Mouse (Mus musculus): ENCODE data around the gene Haghl.

- no peak for TF ChIP-seq POLR2A (IDR thresholded peaks at IDR 0.05; ENCODE audit: borderline replicate concordance, extremely low read depth, insufficient read depth, insufficient read length, poor library complexity, severe bottlenecking)
- no peak for TF ChIP-seq CTCF (IDR thresholded peaks at IDR 0.05; ENCODE audit: borderline replicate concordance, extremely low read depth, insufficient read depth, insufficient read length)
Measured at GRCm38 (mm10) chr17:25765886-25766285, 19.6 kb downstream of the Haghl start.

Data from brain, embryonic 14.5 days (tissue).